Mouse (Mus musculus): ENCODE results near the gene Ankrd34c.

Gene Ankrd34c

GRCm38 (mm10) chr9:89738295-89738694 is at the start of gene Ankrd34c:
Gene Ankrd34c (minus strand): TSS chr9:89738475.
- no peak for DNase-seq

- DNase-seq, result no peak
Measured at GRCm38 (mm10) chr9:89787532-89787931, 49.3 kb upstream of the Ankrd34c start.

- DNase-seq, result no peak
Measured at GRCm38 (mm10) chr9:89781395-89781927, 43.2 kb upstream of the Ankrd34c start.

DNA sequence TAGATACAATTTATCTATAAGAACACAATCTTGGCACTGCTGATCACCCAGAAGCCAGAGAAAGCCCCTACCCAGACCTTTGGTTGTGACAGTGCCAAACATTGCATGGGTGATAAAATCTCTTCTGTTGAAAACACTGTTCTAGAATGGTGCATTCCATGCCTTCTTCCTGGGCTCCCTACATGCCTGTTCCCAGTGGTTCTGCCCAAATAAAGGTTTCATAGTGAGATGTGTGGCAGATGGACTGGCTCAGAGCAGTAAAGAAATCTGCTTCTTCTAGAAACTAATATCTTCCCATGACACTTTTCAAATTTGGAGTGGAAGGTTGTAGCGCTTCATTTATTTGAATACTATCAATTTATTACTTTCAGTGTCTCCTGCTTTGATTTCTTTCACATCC is 41.0 kb upstream of the Ankrd34c start:
- no peak for DNase-seq

DNA sequence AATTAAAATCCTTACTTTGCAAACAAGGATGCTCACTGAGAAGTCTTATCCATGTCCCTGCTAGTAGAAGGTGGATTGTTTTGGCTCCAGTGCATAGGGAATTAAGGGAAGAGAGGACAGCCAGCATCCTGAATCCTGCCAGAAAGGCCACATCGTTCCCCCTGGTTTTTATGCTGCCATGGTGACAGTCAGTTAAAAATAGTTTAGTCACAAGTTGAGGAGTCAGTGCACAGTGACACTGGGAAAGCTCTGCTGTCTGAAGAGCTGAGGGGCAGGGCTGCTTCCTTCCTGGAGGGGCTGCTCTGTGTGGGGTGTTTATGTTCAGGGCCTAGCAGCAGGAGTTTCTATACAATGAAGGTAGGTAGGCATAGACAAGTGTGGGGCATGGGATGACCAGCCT is 32.9 kb upstream of the Ankrd34c start:
- DNase-seq, result no peak

DNA sequence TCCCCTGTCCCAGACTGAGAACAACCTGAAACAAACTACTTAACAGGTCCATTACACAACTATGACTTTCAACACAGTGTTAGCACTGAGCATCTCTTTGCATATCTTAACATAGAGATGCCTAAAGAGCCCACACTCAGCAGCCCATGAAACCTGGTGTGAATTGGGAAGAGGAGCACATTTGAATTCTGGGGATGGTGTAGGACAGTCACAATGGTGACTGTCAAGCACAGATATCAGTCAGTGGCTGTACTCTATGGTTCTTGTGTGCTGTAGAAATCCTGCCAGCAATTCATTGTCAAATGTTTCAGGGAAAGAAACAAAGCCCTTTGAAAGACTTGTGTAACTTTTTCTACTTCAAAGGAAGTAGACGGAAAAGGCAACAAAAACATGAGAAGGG is 23.7 kb upstream of the Ankrd34c start:
- no peak for DNase-seq

- no peak for DNase-seq
Measured at GRCm38 (mm10) chr9:89758569-89758968, 20.3 kb upstream of the Ankrd34c start.

DNA sequence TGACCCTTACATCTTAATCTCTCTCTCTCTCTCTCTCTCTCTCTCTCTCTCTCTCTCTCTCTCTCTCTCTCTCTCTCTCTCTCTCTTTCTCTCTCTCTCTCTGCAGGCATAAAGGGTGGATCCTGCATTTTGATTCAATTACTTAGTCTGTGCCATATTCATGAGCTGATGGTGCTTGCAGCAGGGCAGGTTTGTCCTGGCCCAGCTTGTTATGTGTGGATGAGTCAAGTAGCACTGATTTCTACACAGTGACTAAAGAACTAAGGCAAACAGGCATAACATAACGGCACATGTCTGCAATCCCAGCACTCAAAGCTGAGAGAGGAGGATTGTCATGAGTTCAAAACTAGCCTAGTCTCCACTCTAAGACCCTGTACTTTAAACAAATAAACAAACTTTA is 19.9 kb upstream of the Ankrd34c start:
- DNase-seq, result no peak

GRCm38 (mm10) chr9:89757571-89757970 is 19.3 kb upstream of the Ankrd34c start:
- no peak for DNase-seq

- DNase-seq, result no peak
Measured at GRCm38 (mm10) chr9:89740041-89740440, 1.8 kb upstream of the Ankrd34c start.

GRCm38 (mm10) chr9:89737888-89738287 is 387 bp downstream of the Ankrd34c start:
- DNase-seq, result peak in 1 of 2 experiments; percentile 2

DNA sequence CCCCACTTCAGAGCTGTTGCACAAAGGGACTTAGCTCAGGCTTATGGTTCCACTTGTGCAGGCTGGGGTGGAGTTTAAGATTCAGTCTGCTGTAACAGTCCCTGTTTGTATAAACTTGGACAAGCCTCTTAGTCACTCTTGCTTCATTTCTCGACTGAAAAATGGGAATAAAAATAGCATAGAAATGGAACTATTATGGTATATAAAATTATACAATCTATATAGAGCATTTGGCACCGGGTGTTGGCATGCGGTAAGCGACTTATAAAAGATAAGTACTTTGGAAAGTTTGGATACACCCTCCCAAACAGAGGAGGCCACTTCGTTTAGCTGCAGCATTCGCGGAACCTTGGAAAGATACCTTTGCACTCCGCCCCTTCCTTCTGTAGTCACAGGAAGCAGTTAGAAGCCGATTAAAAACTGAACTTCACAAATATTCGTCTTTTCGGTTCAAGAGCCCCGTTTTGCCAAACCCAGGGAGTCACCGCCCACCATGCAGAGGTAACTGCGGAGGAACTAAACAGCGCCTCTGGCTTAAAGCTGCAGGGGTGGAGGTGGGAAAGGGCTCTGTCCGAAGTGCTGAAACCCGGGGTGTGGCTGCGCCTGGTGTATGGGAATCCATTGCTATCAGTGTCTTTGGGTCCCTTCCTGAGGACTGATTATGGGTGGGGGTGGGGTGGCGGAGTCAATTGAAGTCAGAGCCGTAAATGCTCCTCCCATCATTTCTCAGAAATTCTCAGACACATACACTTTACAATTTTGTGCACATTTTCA is 1.2 kb downstream of the Ankrd34c start:
- peak; percentile 80 to 82 for DNase-seq

GRCm38 (mm10) chr9:89706906-89707305 is 31.4 kb downstream of the Ankrd34c start:
- peak in 1 of 2 experiments; percentile 12 for DNase-seq

GRCm38 (mm10) chr9:89705197-89705533 is 33.1 kb downstream of the Ankrd34c start:
- DNase-seq, result no peak

DNA sequence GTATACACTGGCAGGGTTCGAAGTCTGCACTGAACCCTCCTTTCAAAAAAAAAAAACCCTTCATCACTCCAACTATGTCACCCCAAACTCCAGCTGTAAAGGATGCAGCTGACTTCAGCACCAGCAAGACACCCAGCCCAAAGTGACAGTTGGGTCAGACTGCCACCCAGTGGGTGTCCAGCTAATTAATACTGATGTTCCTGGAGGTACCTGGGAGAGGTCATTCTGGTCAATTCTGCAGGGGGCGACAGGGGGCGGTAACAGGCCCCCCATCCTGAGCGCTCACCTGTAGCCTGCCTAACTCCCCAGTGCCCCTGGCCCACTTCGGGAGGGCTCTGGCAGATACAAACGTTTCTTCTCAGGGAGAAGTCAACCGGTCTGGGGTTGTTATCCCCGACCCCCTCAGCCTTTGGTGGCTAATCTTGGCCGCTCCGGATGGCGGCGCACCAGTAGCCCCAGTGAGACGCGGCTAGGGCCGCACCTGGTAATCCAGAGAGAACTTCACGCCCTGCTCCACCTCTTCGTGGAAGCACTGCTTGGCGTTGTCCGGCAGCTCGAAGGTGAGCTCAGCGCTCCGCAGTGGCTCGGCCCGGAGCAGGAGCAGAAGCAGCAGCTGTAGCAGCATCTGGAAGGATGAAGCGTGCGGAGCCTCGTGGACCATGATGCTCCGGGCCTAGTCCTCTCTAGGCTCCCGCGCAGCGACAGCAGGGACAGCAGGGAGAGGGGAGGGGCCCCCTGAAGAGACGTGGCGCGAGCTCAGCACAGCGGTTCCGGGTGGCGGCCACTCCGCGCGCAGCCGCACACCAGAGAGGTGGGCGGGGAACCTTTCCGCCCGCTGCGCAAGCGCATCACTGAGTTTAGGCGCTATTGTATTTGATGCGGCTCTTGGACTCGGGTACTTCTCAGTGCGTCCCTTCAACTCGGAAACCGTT is 33.7 kb downstream of the Ankrd34c start, which contains the start of gene Tmed3:
TSS of gene Tmed3 (minus strand) at position 804 of the 932 bp plus-strand sequence.
- peak; percentile 90 to 94 for DNase-seq

GRCm38 (mm10) chr9:89700910-89701457 is 37.3 kb downstream of the Ankrd34c start:
- no peak for DNase-seq

GRCm38 (mm10) chr9:89695143-89695542 is 43.1 kb downstream of the Ankrd34c start:
- DNase-seq, result no peak

DNA sequence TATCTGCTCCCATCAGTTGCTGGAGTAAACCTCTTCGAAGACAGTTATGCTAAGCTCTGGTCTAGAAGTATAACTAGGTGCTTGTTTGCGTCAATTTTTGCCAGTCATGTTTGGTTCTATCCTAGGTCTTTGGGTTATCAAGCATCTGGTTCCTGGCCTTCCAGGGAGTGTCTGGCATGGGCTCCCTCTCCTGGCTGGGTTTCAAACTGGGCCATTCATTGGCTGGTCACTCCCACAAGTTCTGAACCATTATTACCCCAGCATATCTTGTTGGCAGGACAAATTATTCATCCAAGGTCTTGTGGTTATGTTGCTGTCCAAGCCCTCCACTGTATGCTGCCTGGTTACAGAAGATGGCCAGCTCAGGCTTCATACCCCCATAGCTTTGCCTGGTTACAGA is 44.6 kb downstream of the Ankrd34c start:
- DNase-seq, result no peak

DNA sequence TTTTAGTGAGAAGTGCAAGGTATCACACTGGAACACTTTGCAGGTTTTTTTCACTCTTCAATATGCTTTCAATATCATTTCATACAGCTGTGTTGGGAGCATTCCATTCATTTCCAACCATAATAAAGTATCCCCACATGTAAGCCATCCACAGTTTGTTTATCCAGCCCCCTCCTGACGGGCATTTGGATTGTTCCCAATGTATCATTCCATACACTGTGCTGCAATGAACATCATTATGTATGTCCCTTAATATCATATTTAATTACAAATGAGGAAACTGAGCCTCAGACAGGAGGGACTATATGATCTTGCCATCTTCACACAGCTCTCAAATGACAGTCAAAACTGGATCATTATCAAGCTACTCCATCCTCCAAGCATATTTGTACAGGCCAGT is 49.1 kb downstream of the Ankrd34c start:
- DNase-seq, result no peak

DNA sequence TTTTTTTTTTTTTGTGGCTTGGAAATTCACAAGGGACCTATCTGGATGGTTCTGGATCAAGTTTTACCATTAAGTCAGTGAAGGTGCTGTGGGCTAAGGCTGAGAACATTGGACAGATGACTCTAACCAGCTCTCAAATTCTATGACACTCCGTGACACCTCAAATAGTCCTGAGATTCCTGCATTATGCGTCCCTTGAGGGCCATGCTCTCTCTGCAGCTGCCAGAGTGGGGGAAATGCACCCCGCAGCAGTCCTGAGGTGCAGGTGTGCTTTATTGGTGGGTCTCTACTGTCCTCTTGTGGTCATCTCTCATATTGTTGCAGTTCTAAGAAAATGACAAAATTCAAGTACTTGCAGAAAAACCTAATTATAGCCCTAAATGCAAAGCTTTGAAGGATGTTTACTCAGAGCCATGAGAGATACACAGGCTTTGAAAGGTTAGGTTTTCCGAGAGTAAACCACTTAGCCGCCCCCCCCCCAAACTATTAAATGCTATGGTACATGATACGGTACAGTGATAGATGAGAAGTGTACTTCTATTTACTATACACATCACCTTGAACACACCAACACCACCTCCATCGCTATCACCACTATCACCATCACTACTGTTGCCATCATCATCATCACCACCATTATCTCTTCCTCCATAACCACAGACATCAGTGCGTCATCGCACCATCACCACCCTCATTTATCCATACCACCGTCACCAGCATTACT is 50.6 kb downstream of the Ankrd34c start:
- DNase-seq, result peak in 1 of 2 experiments; percentile 15

- no peak for DNase-seq
Measured at GRCm38 (mm10) chr9:89686262-89686661, 52.0 kb downstream of the Ankrd34c start.

DNA sequence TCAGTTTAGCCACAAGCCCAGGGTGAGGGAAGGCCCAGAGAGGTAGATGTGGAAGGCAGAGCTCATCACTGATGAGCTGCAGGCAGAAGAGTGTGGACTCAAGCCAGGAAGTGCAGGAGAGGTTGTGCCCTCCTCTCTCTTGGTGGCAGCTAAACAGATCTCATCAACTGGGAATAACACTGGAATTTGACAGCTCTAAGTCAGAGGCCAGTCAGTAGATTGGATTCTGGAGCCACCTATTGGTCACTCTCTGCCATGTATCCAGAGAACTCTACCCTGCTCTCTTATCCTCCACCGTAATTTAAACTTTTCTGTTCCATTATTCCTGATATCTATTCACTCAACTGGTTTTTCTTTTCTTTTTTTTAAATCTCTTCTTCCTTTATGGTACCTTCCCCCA is 59.3 kb downstream of the Ankrd34c start:
- peak in 1 of 2 experiments; percentile 14 for DNase-seq
